Mouse (Mus musculus) adrenal gland, postnatal 25 days (tissue): ENCODE measurements around the gene Fbxl8. TPM values are rescaled to one million over a fixed set of nuclear protein-coding genes. Genes with fewer than 3 reads are reported as not detected.
"Not testable (repeated sequence)": the region's sequence is repeated elsewhere in the genome, so short reads cannot be mapped to it uniquely, and the experiment has no call there.

Experiments
- DNase-seq: peaks from one replicate; pipeline ENCODE4 v3.0.0; 2021; ENCODE audit warnings: mixed read lengths
- total RNA-seq: library from RNA; stranded (reverse); gene quantifications from 2 replicates; pipeline ENCODE4 v1.2.3, GENCODE M21; 2021

The Fbxl8 gene
- total RNA-seq, 1 experiment from 2014 or later: 4.5 TPM

DNA sequence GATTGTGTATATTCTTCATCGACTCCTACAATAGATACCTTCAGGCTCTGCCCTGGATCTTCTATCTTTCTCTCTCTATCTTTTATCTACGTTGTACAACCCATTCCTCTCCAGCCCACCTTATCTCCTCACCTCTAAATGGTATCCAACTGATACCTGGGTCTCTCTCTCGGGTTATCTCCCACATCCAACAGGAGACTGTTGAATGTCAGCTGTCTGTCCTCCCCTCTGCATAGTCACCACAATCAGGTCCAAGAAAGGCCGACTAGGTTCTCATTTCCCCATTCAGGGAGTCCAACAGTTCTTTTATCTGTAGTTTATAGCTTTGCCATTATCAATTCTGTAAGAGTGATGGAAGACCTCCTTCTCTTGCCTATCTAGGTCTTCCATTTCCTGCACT is 17.8 kb downstream of the Fbxl8 start:
- no peak for DNase-seq

DNA sequence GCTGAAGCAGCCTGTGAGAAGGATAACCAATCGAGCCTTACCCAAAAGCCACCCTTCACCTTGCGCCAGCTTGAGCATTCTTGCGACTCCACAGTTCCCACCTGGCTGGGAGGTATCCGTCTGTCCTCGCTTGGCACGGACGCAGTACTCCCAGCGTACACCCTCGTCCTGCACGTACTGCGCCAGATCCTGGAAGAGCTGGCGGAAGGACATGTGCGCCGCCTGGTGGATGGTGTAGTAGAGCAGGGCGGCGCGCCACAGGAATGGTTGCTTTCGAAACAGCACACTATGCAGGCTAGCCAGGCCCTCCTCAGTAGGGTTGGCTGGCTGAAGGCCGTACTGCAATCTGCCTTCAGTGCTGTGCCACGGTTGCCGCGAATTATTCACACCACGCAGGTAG is 18.6 kb downstream of the Fbxl8 start:
- peak; percentile 79 for DNase-seq

DNA sequence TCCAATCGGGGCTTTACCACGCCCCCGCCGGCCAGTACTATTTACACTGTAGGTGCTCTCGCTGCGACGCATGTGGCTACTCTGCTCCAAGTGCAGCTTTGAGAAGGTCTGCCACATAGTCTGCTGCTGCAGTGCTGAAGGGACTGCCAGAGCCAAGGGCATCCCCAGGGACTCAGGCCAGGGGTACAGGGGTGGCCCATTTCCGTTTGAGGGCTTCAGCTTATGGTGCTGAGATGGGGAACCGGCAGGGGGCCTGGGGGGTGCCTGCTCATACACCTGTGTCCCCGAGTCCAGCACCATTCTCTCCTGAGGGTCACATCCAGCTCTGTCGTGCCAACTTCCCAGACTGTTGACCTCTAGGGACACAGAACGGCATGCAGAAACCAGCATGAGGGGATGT is 21.1 kb downstream of the Fbxl8 start:
- no peak for DNase-seq

DNA sequence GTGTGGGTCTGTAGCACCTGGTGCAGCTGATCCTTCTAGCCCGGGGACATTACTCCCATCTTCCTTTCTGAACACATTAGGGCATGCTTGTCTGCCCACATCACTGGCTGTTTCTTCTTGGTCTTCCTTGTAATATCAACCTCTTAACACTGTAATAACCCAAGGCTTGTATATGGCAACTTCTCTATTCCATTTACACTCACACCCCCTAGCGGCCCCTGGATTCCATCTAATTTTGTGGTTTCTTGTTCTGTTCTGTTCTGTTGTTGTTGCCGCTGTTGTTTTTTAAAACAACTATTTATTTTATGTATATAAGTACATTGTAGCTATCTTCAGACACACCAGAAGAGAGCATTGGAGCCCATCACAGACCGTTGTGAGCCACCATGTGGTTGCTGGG is 22.5 kb downstream of the Fbxl8 start:
- DNase-seq: no peak

DNA sequence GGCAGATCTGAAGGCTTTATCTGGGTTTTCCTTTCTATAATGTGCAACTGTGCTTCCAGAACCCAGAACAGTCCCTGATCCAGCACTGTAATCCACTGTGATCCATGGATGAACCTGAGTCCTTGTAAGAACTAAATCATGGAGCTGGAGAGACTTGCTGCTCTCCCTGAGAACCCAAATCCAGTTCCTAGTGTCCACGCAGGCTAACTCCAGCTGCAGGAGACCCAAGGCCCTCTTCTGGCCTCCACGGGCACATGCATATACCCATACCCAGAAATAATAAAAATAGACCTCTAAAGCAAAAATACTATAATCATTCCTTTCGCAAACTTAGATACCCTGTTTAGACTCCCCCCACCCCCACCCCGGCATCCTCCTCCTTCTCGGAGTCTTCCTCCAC is 23.8 kb downstream of the Fbxl8 start:
- DNase-seq: no peak

DNA sequence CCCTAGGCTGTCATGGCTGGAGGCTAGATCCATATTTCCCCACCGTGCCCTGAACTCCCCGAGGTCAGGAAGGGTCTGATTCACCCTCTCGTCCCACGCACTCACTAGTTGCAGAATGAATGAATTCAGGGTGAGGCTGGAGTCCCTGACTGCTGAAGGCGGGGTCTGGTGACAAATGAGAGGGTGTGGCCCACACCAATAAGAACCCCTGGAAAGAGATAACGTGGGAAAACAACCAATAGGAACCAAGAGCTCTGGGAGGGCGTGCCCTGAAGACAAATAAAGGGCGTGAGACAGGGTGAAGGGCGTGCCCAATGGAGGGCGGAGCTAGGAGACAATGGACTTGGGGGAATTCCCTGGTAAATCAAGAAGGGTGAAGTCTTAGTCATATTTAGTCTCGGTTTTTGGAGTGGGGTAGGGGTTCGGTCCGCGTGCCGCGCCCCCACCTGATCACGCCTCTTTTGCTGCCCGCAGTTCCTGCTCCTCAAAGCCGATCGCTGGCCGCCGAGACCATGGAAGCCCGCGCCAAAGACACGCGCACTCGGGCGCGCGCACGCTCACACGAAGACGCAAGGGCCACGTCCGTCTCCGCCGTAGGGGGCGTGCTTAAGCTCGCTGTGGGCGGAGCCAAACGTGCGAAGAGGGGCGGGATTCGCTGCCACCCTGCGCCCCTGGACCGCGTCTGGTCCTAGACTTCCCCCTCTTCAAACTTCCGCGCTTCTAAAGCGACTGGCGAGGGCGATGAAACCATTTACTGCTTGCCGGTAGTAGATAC is 24.7 kb downstream of the Fbxl8 start:
- DNase-seq: peak; percentile 92

DNA sequence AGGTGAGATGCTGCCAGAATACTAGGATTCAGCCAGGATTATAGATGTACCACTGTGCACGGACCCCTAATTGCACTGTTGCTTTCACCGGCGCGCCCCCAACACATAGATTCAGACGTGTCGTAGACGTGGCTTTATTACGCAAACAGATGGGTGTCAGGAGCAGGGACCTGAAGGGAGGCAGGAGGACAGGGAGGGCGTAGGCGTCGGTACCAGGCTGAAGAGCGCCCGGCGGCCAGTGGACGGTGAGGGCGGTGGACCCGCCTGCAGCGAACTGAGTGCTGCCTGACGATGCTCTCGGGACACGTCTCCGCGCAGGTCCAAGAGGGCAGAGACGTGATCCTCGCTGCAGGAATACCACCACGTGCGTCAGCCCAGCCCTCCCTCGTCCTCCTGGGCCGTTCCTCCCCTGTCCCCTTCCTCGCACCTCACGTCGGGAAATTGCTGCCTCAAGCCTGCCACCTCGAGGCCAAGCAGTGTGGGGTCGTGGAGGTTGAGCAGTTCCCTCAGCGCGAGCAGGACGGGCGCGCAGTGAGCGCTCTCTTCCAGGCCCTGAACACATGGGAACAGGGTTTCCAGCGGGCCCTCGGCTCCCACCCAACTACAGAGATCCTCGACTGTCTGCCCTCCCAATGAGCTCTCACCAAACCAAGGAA is 25.5 kb downstream of the Fbxl8 start, which contains the start of gene 4931428F04Rik:
Gene 4931428F04Rik (minus strand): TSS at position 60 of the 656 bp plus-strand sequence.
- DNase-seq: peak; percentile 53

DNA sequence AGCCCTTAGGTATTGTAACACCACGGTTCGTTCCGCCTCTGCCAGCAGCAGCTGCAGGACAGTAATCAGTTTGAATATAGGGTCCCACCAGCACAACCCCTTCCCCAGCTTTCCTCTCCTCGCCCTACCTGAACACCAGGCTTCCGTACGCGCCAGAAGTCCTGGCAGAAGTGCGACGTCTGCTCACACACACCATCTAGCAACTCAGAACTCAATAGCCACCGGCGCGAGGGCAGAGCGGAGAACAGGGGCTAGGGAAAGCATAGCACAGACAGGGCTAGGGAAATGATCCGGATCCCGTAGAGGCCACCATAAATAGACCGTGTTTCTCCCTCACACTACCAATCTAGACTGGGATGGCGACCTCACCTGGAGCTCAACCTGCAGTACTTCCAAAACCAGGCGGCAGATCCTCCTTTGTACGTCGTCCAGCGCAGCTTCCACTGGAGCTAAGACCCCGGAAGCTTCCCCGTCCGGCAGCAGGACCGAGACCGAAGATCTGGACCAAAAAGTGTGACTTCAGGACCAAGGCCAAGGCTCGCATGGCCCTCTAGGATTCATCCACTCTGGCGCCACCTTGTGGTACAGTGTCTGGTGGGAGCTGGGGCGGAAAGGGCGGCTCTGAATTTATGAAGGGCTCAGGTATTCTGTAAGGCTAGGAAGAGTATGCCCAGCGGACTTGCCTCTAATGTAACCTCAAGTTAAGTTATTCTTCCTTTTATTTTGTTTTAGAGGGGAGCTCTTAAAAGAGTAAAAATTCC is 26.3 kb downstream of the Fbxl8 start:
- peak; percentile 93 for DNase-seq

DNA sequence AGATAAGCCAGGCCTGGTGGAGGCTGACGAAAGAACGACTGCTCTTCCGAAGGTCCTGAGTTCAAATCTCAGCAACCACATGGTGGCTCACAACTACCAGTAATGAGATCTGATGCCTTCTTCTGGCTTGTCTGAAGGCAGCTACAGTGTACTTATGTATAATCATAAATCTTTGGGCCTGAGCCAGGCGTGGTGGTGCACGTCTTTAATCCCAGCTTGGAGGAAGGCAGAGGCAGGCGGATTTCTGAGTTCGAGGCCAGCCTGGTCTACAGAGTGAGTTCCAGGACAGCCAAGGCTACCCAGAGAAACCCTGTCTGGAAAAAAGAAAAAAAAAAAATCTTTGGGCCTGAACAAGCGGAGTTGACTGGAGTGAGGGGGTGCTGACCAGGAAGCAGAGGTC is 26.9 kb downstream of the Fbxl8 start:
- DNase-seq: not testable (repeated sequence)

DNA sequence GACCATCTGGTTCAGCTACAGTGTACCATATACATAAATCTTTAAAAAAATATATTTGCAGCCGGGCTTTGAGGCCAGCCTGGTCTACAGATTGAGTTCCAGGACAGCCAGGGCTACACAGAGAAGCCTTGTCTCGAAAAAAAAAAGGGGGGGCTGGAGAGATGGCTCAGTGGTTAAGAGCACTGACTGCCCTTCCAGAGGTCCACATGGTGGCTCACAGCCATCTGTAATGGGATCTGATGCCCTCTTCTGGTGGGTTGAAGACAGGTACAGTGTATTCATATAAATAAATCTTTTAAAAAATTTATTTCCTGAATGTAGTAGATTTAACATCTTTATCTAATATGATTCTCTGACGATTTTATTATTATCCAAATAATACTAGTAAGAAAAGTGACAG is 27.4 kb downstream of the Fbxl8 start:
- DNase-seq: not testable (repeated sequence)

DNA sequence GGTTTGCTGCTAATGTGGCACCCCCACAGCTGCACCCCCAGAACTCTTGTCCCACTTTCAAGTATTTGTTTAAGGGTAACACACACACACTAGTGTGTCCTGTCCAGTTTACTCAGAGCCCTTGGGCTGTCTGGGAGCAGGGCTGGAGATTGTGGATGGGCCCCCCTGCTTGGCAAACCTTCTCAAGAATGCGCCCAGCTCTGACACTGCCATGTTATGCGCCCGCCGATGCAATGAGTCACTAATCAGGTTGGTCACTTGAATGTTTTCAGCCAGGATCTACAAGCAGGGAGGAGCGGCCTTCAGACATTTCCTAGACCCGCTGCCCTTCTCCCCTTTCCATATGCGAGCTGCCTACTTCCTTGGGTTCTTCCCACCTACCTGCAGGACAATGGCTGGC is 28.0 kb downstream of the Fbxl8 start:
- no peak for DNase-seq

DNA sequence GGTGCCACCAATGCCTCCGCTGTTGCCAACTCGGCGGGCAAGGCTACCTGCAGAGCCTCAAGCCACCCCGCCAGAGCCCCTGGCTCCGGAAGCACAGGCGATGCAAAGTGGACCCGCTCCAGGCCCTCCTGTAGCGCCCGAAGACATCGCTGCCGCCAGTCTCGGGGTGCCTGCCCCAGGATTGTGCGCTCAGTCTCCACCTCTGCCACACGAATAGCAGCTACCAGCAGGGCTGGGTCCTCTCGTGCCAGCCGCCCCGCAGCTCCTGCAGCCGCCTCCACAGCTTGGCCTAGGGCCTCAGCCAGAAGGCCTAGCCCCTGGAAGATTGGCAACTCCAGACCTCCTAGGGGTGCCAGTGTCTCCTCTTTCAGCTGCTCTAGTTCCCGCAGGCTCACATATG is 29.0 kb downstream of the Fbxl8 start:
- DNase-seq: no peak

DNA sequence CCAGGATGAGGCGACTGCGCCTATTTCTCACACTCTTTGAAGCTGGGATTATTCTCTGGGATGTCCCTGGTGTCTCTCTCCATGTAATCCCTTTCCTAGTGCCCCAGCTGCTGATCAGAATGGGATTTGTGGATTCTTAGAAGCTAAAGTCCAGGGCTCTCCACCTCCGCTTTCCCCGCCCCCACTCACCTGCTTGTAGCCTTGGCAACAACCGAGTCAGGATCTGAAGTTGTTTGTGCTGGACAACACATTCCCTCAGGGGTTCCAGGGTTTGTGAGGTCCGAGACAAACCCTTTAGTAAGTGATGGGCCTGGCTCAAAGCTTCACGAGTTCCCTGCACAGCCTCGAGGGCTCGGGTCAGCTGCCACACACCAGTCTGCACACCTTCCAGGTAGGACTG is 30.3 kb downstream of the Fbxl8 start:
- no peak for DNase-seq

DNA sequence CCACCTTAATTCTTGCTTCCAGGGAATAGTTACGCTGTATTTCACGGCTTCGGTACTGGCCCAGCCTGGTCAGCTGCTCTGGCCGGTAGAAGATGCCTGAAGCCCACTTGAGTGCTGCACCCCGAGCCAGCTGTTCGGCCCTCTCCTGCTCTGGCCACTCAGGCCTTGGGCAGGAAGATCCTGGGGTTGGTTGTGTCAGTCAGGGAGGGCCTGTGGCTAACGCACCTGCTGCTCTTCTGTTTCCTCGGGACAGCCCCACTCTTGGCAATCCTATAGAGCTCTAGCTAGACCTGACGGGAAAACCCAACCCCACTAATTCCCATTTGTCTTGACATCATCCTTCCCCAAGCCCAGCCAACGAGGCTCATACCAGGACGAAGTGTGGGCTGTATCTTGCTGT is 30.8 kb downstream of the Fbxl8 start:
- no peak for DNase-seq

DNA sequence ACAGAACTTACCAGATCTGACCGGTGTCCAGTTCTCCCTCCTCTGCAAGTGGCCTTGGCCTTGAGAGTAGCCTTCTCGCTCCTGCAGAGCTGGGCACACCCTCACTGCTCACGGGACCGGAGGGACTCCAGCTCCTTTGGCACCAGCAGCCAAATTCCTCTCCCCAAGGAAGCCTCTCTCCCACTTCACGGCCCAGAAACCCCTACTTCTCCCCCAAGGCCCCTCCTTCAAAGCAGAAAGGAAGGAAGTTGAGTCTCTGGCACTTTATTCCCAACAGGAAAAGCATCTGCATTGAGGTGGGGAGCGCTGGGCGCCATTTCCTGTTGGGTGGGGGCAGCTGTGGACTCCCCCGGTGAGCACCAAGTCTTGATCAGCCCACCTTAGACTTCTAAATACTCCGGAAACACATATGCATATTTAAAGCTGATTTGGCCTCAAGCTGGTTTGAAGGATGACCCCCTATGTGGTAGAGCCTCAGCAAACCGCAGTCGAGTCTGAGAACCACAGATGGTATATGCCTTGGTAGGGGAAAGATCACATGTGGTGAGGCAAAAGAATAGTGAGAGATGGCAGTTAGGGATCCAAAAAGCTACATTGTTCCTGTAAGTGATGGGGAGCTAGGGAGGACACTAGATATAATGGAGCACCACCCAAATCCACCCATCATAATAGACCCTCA is 31.6 kb downstream of the Fbxl8 start, which contains the start of gene Exoc3l:
Gene Exoc3l (minus strand): TSS at position 207 of the 679 bp plus-strand sequence.
- peak; percentile 62 for DNase-seq

DNA sequence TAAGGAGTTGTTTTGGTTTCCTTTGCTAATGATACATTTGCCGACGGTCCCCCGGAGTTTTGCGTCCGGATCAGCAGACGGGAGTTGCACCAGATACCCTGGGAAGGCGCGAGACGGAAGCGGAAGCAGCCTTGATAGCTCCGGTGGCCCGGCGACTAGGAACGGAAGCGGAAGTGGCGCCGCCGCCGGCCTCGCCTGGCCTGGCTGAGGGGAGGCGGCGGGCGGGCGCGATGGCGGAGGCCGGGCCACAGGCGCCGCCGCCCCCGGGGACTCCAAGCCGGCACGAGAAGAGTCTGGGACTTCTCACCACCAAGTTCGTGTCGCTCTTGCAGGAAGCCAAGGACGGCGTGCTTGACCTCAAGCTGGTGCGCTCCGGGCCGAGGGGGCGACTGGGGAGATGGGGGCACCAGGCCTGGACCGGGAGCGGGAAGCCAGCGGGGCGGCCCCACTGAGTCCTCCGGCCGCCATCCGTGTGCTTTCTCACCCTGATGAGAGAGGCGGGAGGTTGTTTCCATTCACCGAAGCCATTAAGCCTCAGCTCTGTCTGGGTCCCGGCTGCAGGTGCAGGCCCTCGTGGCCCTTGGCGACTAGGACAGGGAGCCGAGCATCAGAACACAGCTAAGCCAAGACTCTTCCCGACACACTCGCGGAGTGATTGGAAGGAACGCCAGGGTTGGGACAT is 33.2 kb downstream of the Fbxl8 start, which contains the start of gene E2f4:
Gene E2f4 (plus strand): TSS at position 153 of the 682 bp plus-strand sequence.
- peak; percentile 94 for DNase-seq

DNA sequence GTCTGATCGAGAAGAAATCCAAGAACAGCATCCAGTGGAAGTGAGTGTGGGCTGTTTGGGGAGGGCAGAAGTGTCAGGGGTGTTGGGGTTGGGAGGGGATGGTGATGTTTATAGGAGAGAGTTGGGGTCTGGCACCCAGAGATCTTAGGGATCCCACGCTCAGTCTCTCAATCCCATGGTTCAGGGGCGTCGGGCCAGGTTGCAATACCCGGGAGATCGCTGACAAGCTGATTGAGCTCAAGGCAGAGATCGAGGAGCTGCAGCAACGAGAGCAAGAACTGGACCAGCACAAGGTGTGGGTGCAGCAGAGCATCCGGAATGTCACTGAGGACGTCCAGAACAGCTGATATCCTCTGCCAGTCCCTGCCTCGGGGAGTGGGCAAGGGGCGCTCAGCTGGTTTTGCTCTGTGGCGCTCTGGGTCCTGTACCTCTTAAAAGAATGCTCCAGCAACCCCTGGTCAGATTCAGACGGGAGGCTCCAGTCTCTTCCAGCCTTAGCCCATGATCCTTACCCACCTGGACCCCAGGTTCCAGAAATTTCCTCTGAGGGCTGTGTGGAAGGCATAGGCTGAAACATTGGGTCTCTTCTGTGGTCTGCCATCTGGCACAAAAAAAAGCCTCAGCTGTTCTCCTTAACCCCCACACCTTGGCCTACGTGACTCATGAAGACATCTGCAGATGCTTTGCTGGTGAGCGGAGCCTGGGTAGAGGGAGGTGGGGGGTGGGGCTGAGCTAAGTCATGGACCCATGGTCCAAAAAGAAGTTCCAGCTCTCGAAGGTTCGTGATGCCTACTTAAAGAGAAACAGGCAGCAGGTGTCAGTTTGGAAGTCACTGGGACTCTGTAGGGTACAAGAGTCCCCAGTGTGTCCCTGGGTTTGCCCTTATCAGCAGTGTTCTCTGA is 34.2 kb downstream of the Fbxl8 start:
- no peak for DNase-seq

DNA sequence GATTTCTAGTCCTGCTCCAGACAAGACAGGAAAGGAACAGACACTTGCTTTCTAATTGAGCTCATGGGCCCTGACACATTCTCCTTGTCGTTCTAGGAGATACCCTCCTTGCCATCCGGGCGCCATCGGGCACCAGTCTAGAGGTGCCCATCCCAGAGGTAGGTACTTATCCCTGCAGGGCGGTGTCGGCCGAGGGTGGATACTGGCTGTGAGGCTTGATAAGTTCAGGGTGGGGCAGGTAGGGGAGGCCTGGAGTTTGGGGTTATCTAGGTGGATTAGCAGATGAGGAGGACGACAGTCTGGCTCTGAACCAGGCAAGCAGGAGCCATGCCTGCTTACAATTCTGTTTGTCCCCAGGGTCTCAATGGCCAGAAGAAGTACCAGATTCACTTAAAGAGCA is 35.5 kb downstream of the Fbxl8 start:
- no peak for DNase-seq

DNA sequence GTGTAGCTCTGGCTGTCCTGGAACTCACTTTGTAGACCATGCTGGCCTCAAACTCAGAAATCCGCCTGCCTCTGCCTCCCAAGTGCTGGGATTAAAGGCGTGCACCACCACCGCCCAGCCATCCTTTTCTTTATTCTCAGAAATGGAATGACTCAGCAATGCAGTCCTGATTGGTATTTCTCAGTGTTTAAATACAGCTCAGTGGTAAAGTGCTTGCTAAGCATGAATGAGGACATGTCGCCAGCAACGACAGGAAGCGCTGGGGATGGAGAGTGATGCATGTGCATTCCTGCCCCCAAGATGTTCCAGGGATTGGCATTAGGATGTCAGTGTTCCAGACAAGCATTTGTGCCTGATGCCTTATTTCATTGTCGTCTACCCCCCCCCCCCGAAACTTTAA is 38.9 kb downstream of the Fbxl8 start:
- no peak for DNase-seq

DNA sequence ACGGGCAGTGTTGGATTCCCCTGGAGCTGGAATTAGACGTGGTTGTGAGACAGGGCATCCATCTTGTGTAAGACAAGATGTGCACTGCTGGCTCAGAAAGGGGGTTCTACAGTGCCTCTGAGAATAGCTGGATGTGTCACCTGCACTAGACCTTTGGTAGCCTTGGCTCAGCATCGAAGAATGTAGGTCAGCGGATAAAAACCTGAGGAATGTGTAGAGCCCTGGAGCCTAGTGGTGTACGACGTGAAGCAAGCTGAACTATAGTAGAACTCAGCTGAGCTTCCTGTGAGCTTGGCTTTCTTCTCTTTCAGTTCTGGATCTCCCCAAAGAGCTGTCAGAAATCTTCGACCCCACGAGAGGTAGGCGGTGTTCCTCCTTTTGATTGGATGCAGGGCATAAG is 39.4 kb downstream of the Fbxl8 start:
- no peak for DNase-seq
